Mouse (Mus musculus) megakaryocyte-erythroid progenitor cell, adult 5-6 weeks (primary cell): ENCODE results near the gene Kcnn4. TPM values are rescaled to one million over a fixed set of nuclear protein-coding genes. Genes with fewer than 3 reads are reported as not detected.
A peak's percentile ranks its signal among the peaks of the same experiment; 100 is the strongest.

ENCODE experiments used
- ATAC-seq: replicated peaks from 2 replicates; pipeline ENCODE4 v1.8.0; 2016; ENCODE audit warnings: mild to moderate bottlenecking, inconsistent platforms; ENCODE audit not compliant: severe bottlenecking, poor library complexity, low FRiP score, low TSS enrichment
- total RNA-seq, 2 experiments: library from RNA; stranded (forward) in 1 of 2; stranded (reverse) in 1 of 2; fragments of 200-1000, 215-1000 nt in 1 of 2; fragments of >200 nt in 1 of 2; fragmentation: Nextera tagmentation in 1 of 2; gene quantifications; 2 replicates each; pipeline ENCODE4 v1.2.3; 2014 to 2017

The Kcnn4 gene
- 120 and 147 TPM in 2 replicates for total RNA-seq (2014; fragmentation: Nextera tagmentation)
- total RNA-seq (2017), result 121 and 155 TPM in 2 replicates

DNA sequence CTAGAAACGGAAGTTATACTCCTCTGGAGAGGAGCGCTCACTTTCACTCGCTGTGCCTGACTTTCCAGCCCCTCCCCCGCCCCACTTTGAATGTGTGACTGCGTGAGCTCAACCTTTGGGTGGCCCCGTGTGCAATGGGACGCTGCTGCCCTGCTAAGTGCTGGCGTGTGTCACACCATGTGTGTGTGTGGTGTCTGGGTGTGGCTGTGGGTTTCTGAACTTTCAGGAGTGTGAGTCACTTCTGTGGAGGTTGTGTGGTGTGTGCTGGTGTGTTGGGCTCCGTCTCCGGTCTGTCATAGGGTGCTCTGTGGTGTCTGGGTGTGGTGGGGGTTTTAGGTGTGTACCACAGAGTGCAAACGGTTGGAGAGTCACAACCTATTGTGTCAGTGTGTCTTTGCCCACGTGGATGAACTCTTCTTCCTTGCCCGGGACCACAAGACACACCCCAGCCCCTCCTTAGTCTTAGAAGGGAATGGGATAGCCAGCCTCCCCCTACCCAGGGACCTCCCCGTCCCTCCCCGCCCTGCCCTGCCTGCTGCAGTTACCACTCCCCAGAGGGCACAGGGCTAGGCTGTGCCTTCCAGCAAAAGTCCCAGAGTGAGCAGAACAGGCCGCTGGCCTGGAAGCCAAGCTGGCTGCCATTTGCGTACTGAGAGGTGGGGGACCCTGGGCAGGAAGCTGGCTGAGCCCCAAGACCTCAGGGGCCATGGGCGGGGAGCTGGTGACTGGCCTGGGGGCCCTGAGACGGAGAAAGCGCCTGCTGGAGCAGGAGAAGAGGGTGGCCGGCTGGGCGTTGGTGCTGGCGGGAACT, at the start of gene Kcnn4:
Kcnn4 (plus strand) TSS at position 533 of the 811 bp plus-strand sequence.
- peak; percentile 35 for ATAC-seq

DNA sequence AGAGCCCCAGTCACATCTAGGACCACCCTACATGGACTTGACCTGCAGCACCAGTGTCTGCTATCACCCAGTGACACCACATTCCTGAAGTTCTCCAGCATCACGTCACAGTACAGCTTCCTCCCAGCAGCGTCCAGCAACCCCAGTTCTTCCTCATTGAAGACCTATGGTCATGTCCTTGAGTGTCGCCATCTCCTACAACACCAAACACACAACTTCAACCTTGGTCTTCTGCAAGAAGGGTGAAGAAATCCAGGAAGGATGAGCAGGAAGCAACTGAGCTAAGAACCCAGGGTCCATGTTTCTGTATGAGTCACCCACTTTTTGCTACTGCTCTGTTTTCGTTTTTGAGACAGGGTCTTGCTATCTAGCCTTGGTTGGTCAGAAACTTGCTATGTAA, 47.5 kb upstream of the Kcnn4 start:
- no peak for ATAC-seq

DNA sequence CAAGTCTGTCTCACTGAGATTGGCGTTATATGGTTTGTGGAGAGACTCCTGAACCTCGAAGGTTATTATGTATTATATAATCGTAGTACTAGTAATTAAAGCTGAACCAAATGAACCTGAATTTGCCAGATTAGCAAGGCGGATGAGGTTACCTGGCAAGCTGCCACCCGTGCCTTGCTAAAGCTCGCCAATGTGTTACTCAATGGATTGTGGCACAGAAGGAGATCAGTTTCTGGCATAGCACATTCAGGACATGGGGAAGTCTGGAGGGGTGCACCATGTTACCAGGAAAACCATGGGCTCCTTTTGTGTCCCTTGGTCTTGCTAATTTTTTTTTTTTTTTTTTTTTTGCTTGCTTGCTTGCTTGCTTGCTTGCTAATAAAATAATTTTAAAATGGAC, 44.9 kb upstream of the Kcnn4 start:
- no peak for ATAC-seq

DNA sequence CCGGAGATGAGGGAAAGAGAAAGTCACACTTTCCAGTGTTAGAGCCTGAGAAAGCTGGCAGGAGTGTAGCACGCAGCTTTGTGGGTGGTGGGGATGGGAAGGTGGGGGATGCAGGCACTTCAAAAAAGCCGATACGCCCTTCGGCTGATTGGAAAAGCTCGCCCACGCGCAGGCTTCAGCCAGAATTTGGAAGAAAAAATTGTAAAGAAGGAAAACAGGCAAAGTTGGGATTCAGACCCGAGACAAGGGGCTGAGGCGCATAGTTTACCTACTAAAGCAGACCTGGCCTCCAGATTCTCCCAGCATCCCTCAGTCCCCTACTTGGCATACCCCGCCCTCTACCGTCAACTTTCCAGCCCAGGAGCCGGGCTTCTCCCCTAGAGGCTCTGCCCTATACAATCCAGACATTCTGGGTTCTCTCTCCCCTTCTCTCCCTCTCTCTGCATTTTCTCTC, 44.4 kb upstream of the Kcnn4 start:
- ATAC-seq, result no peak

DNA sequence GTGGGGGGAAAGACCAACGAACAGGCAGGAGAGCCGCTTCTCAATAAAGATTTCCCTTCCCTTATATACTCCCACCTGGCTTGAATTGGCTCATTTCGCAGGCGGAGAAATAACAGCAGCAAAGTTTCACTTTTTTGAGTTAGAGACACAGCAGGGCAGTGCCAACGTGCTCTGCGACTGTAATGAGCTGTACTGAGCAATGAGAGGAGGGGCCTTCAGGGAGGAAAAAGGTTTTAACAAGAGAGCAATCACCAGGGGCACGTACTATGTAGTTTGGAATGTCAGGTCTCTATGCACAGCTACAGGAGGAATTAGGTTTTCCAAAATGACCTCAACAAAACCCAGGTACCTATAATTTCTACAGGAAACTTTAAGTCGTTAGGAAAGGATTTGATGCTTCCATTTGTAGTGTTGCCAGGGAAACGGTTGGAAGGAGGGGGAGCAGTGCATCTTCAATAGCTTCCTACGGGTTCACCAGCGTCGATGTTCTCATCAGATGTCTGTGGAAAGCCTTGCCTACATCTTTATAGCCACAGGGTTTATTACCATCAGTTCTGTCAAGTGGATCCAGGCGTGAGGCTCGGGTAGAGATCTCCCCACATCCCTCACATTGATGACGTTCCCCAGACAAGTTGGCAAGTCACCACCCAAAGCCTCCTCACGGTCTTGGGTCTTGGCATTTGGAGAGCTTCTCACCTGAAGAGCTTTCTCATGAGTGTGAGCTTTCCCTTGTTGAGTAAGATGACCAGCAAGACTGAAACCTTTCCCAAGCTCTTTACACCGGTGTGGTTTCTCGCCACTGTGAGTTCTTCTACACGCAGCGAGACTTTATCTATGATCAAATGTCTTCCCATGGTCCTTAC, 43.6 kb upstream of the Kcnn4 start:
- no peak for ATAC-seq

DNA sequence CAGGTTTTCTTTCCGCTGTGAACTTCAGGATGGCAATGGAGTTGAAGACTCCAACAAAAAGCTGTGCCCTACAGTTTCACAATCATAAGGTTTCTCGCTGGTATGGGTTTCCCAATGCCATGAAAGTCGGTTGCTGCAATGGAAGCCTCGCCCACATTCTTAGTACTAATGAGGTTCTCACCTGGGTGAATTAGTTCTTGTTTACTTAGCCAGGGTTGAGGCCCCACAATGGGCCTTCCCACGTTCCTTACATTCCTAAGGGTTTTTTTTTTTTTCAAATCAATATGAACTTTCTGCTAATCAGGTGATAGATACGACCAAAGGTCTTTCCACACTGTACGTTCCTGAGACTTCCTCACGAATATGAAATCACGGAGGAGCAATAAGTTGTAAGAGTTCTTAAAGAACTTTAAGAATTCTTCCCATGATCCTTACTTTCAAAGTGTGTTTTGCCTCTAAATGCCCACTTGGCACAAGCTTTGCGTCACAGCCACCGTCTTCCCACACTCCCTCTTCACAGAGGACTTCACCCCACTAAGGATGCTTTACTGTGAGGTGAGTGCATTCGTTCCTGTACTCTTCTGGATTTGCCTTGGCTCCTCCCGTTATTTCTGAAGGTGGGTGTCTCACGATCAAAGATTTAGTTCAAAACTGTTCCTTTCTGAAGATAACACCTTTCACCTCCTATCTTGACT, 42.6 kb upstream of the Kcnn4 start:
- ATAC-seq, result no peak

DNA sequence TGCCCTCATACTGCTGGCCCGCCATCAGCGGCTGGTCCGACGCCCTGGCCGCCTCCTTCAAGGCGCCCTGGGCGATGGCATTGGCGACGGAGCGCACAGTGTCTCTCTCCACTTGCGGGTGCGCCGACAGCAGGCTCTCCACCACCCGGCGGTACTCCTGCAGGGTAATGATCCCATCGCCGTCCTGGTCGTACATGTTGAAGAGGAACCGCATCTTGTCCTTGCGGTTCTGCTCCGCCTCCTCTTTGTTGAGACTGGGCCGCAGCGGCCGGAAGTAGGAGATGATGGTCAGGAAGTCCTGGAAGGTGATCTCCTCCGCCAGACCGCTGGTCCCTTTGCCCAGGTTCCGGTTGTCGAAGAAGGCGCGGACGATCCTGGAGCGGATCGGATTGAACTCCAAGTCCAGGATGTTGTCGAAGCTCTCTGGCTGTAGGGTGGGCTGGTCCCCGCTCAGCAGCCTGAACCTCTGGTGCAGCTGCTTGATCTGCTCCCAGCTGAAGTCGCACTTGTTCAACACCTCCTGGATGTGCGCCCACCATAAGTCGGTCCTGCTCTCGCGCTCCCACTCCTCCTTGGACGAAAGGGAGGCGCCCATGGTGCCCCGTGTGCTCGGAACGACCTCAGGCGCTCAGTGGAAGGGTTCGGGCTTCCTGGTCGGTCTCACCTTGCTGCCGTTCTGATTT, 36.6 kb upstream of the Kcnn4 start, which contains the start of gene Tescl:
Tescl (minus strand) TSS at position 633 of the 683 bp plus-strand sequence.
- ATAC-seq, result no peak

DNA sequence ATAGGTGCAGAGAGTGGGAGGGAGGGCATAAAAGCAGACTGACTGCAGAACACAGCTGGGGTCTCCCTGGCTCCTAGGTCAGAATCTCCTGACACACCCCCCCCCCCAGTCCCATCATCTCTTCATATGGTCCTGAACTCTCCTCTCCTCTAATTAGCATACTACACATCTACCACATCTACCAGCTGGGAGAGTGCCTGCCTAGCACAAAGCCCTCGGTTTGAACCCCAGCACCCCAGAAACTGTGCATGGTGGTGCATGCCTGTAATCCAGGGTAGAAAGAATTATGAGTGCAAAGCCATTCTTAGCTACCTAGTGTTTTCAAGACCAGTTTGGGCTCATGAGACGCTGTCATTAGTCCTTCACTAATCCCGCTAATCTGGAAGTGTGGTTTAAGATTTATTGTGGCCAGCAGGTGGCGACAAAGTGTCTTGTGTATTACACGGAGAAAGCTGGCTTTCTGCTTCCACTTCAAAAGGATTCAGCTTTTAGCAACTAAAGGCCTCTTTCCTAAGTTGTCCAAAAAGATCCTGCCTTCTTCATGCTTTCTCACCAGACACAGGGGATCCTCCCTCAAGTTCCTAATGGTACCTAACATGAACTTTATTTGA, 34.3 kb upstream of the Kcnn4 start:
- peak; percentile 68; the same call in 1 of the 2 replicates for ATAC-seq

DNA sequence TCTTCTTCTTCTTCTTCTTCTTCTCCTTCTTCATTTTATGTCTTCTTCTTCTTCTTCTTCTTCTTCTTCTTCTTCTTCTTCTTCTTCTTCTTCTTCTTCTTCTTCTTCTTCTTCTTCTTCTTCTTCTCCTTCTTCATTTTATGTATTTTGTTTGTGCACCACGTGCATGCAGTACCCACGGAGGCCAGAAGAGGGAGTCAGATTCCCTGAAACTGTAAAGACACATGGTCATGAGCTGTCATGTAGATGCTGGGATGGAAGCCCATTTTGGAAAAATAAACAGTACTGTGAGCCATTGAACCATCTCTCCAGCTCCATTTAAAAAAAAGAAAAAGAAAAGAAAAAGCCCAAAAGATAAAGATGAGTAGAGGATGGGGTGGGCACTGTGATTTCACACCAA, 31.8 kb upstream of the Kcnn4 start:
- ATAC-seq, result no peak

DNA sequence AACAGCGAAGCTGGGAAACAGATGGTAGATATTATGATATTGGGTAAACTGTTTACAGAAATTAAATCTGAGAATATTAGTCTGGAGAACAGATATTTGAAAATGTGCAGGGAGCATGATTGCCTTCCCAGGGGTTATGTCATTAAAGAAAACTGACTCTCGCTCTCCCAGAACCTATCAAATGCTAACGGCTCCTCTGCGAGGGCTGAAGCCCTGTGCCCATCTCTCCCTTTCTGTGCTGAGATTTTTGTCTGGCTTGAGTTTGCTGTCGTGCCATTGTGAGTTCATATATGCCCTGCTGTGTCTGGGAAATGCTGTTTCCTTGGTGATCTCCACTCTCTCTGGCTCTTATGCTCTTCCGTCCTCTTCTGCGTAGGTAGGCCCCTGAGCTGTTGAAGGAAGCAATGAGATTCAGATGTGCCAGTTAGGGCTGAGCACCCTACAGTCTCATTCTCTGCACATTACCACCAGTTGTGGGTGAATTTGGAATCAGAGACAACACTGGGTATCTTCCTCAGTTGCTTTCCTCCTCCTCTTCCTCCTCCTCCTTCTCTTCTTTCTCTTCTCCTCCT, 26.3 kb upstream of the Kcnn4 start:
- no peak for ATAC-seq

DNA sequence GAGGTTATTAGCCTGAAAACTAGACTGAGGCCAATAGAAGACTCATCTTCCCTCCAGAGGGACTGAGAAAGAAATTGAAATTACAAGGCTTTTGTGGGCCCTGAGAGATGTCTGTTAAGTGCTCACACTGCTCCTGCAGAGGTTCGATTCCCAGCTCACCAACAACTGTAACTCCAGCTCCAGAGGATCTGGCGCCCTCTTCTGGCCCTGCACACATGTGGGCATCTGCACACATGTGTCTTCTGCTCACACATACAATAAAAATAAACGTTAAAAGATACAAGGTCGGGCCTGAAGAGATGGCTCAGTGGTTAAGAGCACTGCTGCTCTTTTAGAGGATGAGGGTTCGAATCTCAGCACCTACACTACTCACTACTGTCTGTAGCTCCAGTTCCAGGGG, 23.6 kb upstream of the Kcnn4 start:
- ATAC-seq, result no peak

DNA sequence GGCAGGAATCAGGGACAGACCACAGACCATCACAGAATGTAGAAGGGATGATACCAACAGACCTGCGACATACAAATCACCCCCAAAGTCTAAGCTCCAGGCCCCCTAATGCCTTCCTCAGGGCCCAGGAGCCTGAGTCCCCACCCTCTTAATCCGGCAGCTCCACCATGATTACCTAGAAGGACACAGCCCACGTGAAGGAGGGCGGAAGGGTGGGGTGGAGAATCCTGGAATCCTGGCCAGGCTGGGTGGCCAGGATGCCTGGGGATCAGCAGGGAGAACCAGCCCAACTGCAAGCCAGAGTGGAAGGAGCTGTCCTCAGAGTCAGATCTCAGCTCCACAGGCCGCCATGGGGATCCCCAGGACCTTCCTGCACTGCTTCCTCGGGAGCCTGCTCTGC, 21.2 kb upstream of the Kcnn4 start, which contains the start of gene Lypd5:
Lypd5 (plus strand) TSS at position 301 of the 400 bp plus-strand sequence.
- no peak for ATAC-seq

DNA sequence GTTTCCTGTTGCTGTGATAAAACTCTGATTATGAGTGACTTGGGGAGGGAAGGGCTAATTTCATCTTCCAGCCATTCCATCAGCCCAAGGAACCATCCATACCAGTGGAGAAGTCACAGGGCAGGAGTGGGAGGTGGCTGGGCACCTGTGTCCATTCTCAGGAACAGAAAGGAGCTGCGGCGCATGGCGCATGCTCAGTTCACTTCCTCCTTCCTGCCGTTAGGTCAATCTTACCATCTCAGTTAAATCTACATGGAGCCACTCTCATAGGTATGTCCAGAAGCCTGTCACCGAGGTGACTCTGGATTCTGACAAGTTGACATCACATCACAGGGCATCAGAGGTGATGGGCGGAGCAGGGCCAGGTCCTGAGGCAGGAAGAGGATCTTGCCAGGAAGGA, 14.4 kb upstream of the Kcnn4 start:
- ATAC-seq, result no peak

DNA sequence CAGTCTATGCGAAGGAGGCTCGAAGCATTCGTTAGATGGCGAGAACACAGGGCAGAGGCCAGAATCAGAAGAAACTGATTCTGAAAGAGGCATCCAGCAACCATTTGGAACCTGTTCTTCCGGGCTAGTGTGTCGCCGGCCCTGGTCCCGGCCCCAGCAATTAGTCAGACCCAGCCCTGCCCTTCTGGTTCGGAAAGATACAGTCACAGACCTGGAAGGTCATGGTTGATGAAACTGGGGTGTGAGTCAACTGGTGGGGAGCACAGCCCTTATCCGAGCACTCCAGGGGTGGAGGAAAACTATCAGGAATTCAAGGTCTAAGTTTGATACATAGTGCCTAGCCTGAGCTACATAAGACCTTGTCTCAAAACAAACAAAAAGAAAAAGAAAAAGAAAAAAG, 14.0 kb upstream of the Kcnn4 start:
- no peak for ATAC-seq

DNA sequence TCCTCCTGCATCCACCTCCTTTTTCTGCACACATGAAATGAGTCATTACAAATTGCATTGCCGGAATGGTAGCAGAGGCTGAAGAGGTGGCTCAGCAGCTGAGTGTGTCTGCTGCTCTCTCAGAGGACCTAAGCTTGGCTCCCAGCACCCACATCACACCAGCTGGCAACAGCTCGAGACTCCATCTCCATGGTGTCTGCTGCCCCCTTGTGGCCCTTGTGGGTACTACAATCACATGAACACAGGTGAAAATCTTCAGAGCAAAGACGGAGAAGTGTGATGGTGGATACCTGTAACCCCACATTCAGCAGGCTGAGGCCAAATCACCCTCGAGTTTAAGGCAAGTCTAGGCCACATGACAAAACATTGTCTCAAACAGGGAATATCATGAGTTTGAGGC, 12.2 kb upstream of the Kcnn4 start:
- ATAC-seq, result no peak

DNA sequence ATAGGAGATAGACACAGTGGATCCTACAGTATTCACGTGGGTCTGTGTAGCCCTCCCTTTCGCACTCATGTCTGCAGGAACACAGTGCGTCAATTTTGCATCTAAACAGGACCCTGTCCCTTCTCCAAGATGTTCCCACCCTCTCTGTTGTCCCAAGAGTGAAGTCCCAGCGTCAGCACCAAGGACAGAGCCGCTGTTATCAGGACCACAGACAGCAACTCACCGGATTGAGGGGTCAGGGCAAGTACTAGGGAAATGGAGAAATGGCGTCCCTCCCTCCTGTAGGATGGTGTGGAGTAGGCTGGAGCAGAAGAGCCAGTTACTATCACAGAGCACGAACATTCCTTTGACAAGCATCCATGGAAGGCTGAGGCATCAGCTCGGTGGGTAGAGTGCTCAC, 10.8 kb upstream of the Kcnn4 start:
- ATAC-seq, result peak; percentile 56

DNA sequence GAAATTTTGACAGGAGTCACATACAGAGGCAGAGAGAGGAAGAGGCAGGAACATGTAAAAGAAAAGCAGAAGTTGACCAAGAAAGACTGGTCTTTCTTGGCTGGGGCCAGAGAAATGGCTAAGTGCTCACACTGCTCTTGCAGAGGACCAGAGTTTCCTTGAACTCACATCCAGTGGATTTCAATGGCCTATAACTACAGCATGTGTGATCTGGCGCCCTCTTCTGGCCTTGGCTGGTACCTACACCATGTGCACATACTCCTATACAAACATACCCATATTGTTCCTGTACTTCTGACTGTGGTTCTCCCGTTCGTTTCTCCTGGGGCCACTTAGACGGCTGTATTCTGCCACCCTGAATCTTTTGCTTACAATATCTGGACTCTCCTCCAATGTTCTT, 9.1 kb upstream of the Kcnn4 start:
- ATAC-seq, result no peak

DNA sequence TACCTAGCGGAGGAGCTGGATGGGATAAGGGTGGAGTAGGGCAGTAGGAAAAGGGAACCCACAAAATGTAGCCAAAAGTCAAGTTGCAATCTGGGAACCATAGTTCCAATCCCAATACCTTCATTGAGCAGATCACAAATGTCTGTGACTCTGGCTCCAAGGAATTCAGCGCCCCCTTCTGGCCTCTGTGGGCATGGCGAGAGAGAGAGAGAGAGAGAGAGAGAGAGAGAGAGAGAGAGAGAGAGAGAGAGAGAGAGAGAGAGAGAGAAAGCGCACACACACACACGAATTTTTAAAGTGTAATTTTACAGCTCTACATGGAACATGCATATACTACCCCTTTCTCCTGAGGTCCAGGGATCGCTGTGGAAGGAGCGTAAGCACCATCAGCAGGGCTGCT, 6.8 kb upstream of the Kcnn4 start:
- no peak for ATAC-seq

DNA sequence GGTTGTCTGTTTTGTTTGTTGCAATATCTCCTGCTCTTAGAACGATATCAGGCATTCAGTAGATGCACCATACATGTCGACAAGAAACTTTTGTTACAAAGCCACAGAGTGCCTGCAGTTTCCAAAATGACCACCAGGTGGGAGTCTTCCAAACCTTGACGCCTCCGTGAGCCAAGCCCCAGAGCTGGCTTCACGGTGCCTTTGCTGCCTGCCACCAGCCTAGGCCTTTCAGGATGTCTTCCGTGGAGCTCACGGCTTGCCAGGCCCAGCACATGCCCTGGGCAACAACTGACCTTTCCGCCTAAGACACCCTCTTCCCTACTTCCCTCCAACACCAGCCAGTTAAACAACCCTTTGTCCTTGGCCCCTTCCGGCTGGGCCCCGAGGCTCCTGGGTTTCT, 5.2 kb upstream of the Kcnn4 start:
- peak; percentile 57 for ATAC-seq
